Mouse (Mus musculus): Measurements from ENCODE around the gene Sirt3. TPM values are rescaled to one million over a fixed set of nuclear protein-coding genes. Genes with fewer than 3 reads are reported as not detected.

Gene Sirt3
- total and polyA plus RNA-seq, 2 experiments: 150 to 155 TPM

- peak overlapping the region; percentile 17 for H3K9ac ChIP-seq (ENCODE audit: low read depth, low read length)
- H3K27me3 ChIP-seq (ENCODE audit: control insufficient read depth, insufficient read depth, low read length): no peaks in the 10 kb centered on the region
- peak overlapping the region; percentile 35 for H3K27ac ChIP-seq (replicated peaks; ENCODE audit: insufficient read depth, low read depth, low read length)
- peak overlapping the region; percentile 45; the same call in 1 of the 2 replicates for H3K4me3 ChIP-seq (ENCODE audit: insufficient read depth, low read depth, low read length)
- peaks cover 26% of the 10 kb centered on the region for H3K36me3 ChIP-seq (ENCODE audit: control insufficient read depth, insufficient read depth, low read length)
- DNase-seq (ENCODE audit: extremely low read depth, low read depth, low spot score): peak; percentile 53
- 42% methylated on average over 7 of the region's 7 CpGs for WGBS
- peaks cover 29% of the 10 kb centered on the region for H3K79me2 ChIP-seq (ENCODE audit: control insufficient read depth, insufficient read depth, low read length)
- H3K4me1 ChIP-seq (ENCODE audit: control insufficient read depth, insufficient read depth, low read length): peaks cover 8% of the 10 kb centered on the region
- TF ChIP-seq POLR2A (IDR thresholded peaks at IDR 0.05; ENCODE audit: extremely low read depth, insufficient read depth, low read length) (no peak), CTCF (IDR thresholded peaks at IDR 0.05; ENCODE audit: low read depth, low read length) (no peak)
Observed at GRCm38 (mm10) chr7:140879355-140879754, 2.8 kb downstream of the Sirt3 start.

GRCm38 (mm10) chr7:140877364-140877763, 4.7 kb downstream of the Sirt3 start:
- no peak for TF ChIP-seq POLR2A (IDR thresholded peaks at IDR 0.05; ENCODE audit: extremely low read depth, insufficient read depth, low read length)
- no peak for TF ChIP-seq CTCF (IDR thresholded peaks at IDR 0.05; ENCODE audit: low read depth, low read length)
- no peaks in the 10 kb centered on the region for H3K27me3 ChIP-seq (ENCODE audit: control insufficient read depth, insufficient read depth, low read length)
- peaks cover 26% of the 10 kb centered on the region for H3K79me2 ChIP-seq (ENCODE audit: control insufficient read depth, insufficient read depth, low read length)
- H3K4me3 ChIP-seq (ENCODE audit: insufficient read depth, low read depth, low read length): no peak overlapping the region
- H3K4me1 ChIP-seq (ENCODE audit: control insufficient read depth, insufficient read depth, low read length): 0 out of 2 replicates have a peak, but pooled peaks cover 4% of the 10 kb centered on the region
- peaks cover 40% of the 10 kb centered on the region for H3K36me3 ChIP-seq (ENCODE audit: control insufficient read depth, insufficient read depth, low read length)
- no peak overlapping the region for H3K9ac ChIP-seq (ENCODE audit: low read depth, low read length)
- no peak overlapping the region for H3K27ac ChIP-seq (replicated peaks; ENCODE audit: insufficient read depth, low read depth, low read length)
- no peak for DNase-seq (ENCODE audit: extremely low read depth, low read depth, low spot score)
- WGBS: 93% methylated on average over 6 of the region's 6 CpGs

DNA sequence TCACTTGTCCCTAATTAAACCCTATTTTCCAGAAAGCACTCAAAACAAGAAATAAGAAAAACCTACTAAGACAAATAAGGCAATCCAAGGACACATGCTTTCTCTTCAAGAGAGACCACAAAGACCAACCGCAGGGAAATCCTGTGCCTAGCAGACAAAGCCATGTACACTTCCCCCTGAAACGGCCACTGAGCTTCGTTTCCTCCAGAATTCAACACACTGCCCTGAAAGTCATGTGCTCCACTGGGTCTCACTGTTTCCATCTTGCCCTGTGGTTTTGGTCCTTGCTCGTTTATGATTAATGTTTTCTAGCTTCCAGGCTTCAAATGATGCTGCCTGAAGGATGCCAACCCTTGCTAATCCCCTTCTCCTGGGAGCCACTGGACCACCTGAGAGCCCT, 7.9 kb downstream of the Sirt3 start:
- peaks cover 63% of the 10 kb centered on the region for H3K36me3 ChIP-seq (ENCODE audit: control insufficient read depth, insufficient read depth, low read length)
- TF ChIP-seq POLR2A (IDR thresholded peaks at IDR 0.05; ENCODE audit: extremely low read depth, insufficient read depth, low read length) (no peak), CTCF (IDR thresholded peaks at IDR 0.05; ENCODE audit: low read depth, low read length) (no peak)
- no peaks in the 10 kb centered on the region for H3K27me3 ChIP-seq (ENCODE audit: control insufficient read depth, insufficient read depth, low read length)
- WGBS: 81% methylated on average over 4 of the region's 4 CpGs
- H3K4me3 ChIP-seq (ENCODE audit: insufficient read depth, low read depth, low read length): no peak overlapping the region
- 0 out of 2 replicates have a peak, but pooled peaks cover 4% of the 10 kb centered on the region for H3K4me1 ChIP-seq (ENCODE audit: control insufficient read depth, insufficient read depth, low read length)
- H3K9ac ChIP-seq (ENCODE audit: low read depth, low read length): no peak overlapping the region
- peaks cover 26% of the 10 kb centered on the region for H3K79me2 ChIP-seq (ENCODE audit: control insufficient read depth, insufficient read depth, low read length)
- DNase-seq (ENCODE audit: extremely low read depth, low read depth, low spot score): no peak
- H3K27ac ChIP-seq (replicated peaks; ENCODE audit: insufficient read depth, low read depth, low read length): no peak overlapping the region

GRCm38 (mm10) chr7:140864761-140865160, 17.3 kb downstream of the Sirt3 start:
- peaks cover 52% of the 10 kb centered on the region for H3K36me3 ChIP-seq (ENCODE audit: control insufficient read depth, insufficient read depth, low read length)

GRCm38 (mm10) chr7:140860728-140861127, 21.4 kb downstream of the Sirt3 start:
- no peak for TF ChIP-seq CTCF (IDR thresholded peaks at IDR 0.05; ENCODE audit: low read depth, low read length)
- WGBS: 81% methylated on average over 5 of the region's 5 CpGs
- H3K27me3 ChIP-seq (ENCODE audit: control insufficient read depth, insufficient read depth, low read length): no peaks in the 10 kb centered on the region
- no peak overlapping the region for H3K9ac ChIP-seq (ENCODE audit: low read depth, low read length)
- H3K79me2 ChIP-seq (ENCODE audit: control insufficient read depth, insufficient read depth, low read length): peaks cover 7% of the 10 kb centered on the region; the same call in 1 of the 2 replicates
- no peak overlapping the region for H3K4me3 ChIP-seq (ENCODE audit: insufficient read depth, low read depth, low read length)
- no peak overlapping the region for H3K27ac ChIP-seq (replicated peaks; ENCODE audit: insufficient read depth, low read depth, low read length)
- peaks cover 6% of the 10 kb centered on the region for H3K4me1 ChIP-seq (ENCODE audit: control insufficient read depth, insufficient read depth, low read length)
- no peak for DNase-seq (ENCODE audit: extremely low read depth, low read depth, low spot score)
- peaks cover 29% of the 10 kb centered on the region for H3K36me3 ChIP-seq (ENCODE audit: control insufficient read depth, insufficient read depth, low read length)

More at GRCm38 (mm10) chr7:140864761-140865160, 17.3 kb downstream of the Sirt3 start:
- no peak for DNase-seq (ENCODE audit: extremely low read depth, low read depth, low spot score)
- H3K4me3 ChIP-seq (ENCODE audit: insufficient read depth, low read depth, low read length): no peak overlapping the region
- no peak overlapping the region for H3K27ac ChIP-seq (replicated peaks; ENCODE audit: insufficient read depth, low read depth, low read length)
- TF ChIP-seq POLR2A (IDR thresholded peaks at IDR 0.05; ENCODE audit: extremely low read depth, insufficient read depth, low read length): no peak
- no peak for TF ChIP-seq CTCF (IDR thresholded peaks at IDR 0.05; ENCODE audit: low read depth, low read length)
- WGBS: 88% methylated on average over 12 of the region's 12 CpGs
- no peak overlapping the region for H3K9ac ChIP-seq (ENCODE audit: low read depth, low read length)
- H3K27me3 ChIP-seq (ENCODE audit: control insufficient read depth, insufficient read depth, low read length): no peaks in the 10 kb centered on the region
- no peaks in the 10 kb centered on the region for H3K4me1 ChIP-seq (ENCODE audit: control insufficient read depth, insufficient read depth, low read length)
- no peaks in the 10 kb centered on the region for H3K79me2 ChIP-seq (ENCODE audit: control insufficient read depth, insufficient read depth, low read length)

GRCm38 (mm10) chr7:140859997-140860396, 22.1 kb downstream of the Sirt3 start:
- H3K27me3 ChIP-seq (ENCODE audit: control insufficient read depth, insufficient read depth, low read length): no peaks in the 10 kb centered on the region
- no peak for TF ChIP-seq POLR2A (IDR thresholded peaks at IDR 0.05; ENCODE audit: extremely low read depth, insufficient read depth, low read length)
- no peak for TF ChIP-seq CTCF (IDR thresholded peaks at IDR 0.05; ENCODE audit: low read depth, low read length)
- DNase-seq (ENCODE audit: extremely low read depth, low read depth, low spot score): no peak
- H3K9ac ChIP-seq (ENCODE audit: low read depth, low read length): no peak overlapping the region
- 89% methylated on average over 6 of the region's 6 CpGs for WGBS
- H3K4me1 ChIP-seq (ENCODE audit: control insufficient read depth, insufficient read depth, low read length): peaks cover 9% of the 10 kb centered on the region
- no peak overlapping the region for H3K4me3 ChIP-seq (ENCODE audit: insufficient read depth, low read depth, low read length)
- peaks cover 15% of the 10 kb centered on the region for H3K79me2 ChIP-seq (ENCODE audit: control insufficient read depth, insufficient read depth, low read length)
- no peak overlapping the region for H3K27ac ChIP-seq (replicated peaks; ENCODE audit: insufficient read depth, low read depth, low read length)
- peaks cover 23% of the 10 kb centered on the region for H3K36me3 ChIP-seq (ENCODE audit: control insufficient read depth, insufficient read depth, low read length)
